Mouse (Mus musculus): ENCODE results near the gene Ppm1m. TPM values are rescaled to one million over a fixed set of nuclear protein-coding genes. Genes with fewer than 3 reads are reported as not detected.

Ppm1m gene
- total and polyA plus RNA-seq, 2 experiments from 2014 or later, result 17.7 to 20.6 TPM

- no peak for TF ChIP-seq CTCF (IDR thresholded peaks at IDR 0.05; ENCODE audit: low read depth)
- Histone ChIP-seq H3K4me2 (ENCODE audit: low read depth) (no peak overlapping the region), H3K9me3 (ENCODE audit: low read length) (no peaks in the 10 kb centered on the region), H3K27me3 (ENCODE audit: insufficient read depth, low read length) (no peaks in the 10 kb centered on the region), H3K4me3 (ENCODE audit: low read depth, low read length) (no peak overlapping the region), H3K36me3 (ENCODE audit: insufficient read depth) (no peaks in the 10 kb centered on the region), H3K4me1 (ENCODE audit: insufficient read depth) (no peaks in the 10 kb centered on the region), H3K27ac (ENCODE audit: low read depth, low read length) (no peak overlapping the region), H3K9ac (no peak overlapping the region)
- no peak for DNase-seq
- ATAC-seq, result no peak
- WGBS, result 78% methylated on average over 8 of the region's 8 CpGs
These were observed 21.5 kb upstream of the Ppm1m start for GRCm38 (mm10) chr9:106220894-106221523.

GRCm38 (mm10) chr9:106216971-106217370, 17.4 kb upstream of the Ppm1m start:
- peaks cover 31% of the 10 kb centered on the region for H3K36me3 ChIP-seq (ENCODE audit: insufficient read depth)
- WGBS, result 81% methylated on average over 7 of the region's 7 CpGs
- H3K4me3 ChIP-seq (ENCODE audit: low read depth, low read length), result no peak overlapping the region
- H3K4me2 ChIP-seq (ENCODE audit: low read depth), result no peak overlapping the region
- H3K27ac ChIP-seq (ENCODE audit: low read depth, low read length), result no peak overlapping the region
- no peaks in the 10 kb centered on the region for H3K4me1 ChIP-seq (ENCODE audit: insufficient read depth)
- no peak for DNase-seq
- ATAC-seq, result no peak
- no peaks in the 10 kb centered on the region for H3K27me3 ChIP-seq (ENCODE audit: insufficient read depth, low read length)
- no peak for TF ChIP-seq CTCF (IDR thresholded peaks at IDR 0.05; ENCODE audit: low read depth)
- no peaks in the 10 kb centered on the region for H3K9me3 ChIP-seq (ENCODE audit: low read length)
- no peak overlapping the region for H3K9ac ChIP-seq

GRCm38 (mm10) chr9:106215341-106216125, 16.0 kb upstream of the Ppm1m start:
- no peak overlapping the region for H3K27ac ChIP-seq (ENCODE audit: low read depth, low read length)
- DNase-seq (no peak), ATAC-seq (no peak)
- H3K4me3 ChIP-seq (ENCODE audit: low read depth, low read length), result no peak overlapping the region
- H3K4me2 ChIP-seq (ENCODE audit: low read depth), result no peak overlapping the region
- H3K9me3 ChIP-seq (ENCODE audit: low read length), result no peaks in the 10 kb centered on the region
- H3K9ac ChIP-seq, result no peak overlapping the region
- no peaks in the 10 kb centered on the region for H3K27me3 ChIP-seq (ENCODE audit: insufficient read depth, low read length)
- 87% methylated on average over 6 of the region's 6 CpGs for WGBS
- peak; percentile 37; the same call in 1 of the 2 replicates for TF ChIP-seq CTCF (IDR thresholded peaks at IDR 0.05; ENCODE audit: low read depth)
- peaks cover 31% of the 10 kb centered on the region for H3K36me3 ChIP-seq (ENCODE audit: insufficient read depth)
- H3K4me1 ChIP-seq (ENCODE audit: insufficient read depth), result no peaks in the 10 kb centered on the region

GRCm38 (mm10) chr9:106212594-106212981, 13.0 kb upstream of the Ppm1m start:
- Histone ChIP-seq H3K9ac (no peak overlapping the region), H3K27ac (ENCODE audit: low read depth, low read length) (no peak overlapping the region), H3K4me3 (ENCODE audit: low read depth, low read length) (no peak overlapping the region), H3K4me1 (ENCODE audit: insufficient read depth) (no peaks in the 10 kb centered on the region), H3K9me3 (ENCODE audit: low read length) (no peaks in the 10 kb centered on the region), H3K27me3 (ENCODE audit: insufficient read depth, low read length) (no peaks in the 10 kb centered on the region), H3K36me3 (ENCODE audit: insufficient read depth) (peaks cover 44% of the 10 kb centered on the region), H3K4me2 (ENCODE audit: low read depth) (no peak overlapping the region)
- DNase-seq (no peak), ATAC-seq (no peak)
- no peak for TF ChIP-seq CTCF (IDR thresholded peaks at IDR 0.05; ENCODE audit: low read depth)
- WGBS, result 91% methylated on average over 12 of the region's 12 CpGs

GRCm38 (mm10) chr9:106211680-106212593, 12.4 kb upstream of the Ppm1m start:
- Histone ChIP-seq H3K4me3 (ENCODE audit: low read depth, low read length) (no peak overlapping the region), H3K4me1 (ENCODE audit: insufficient read depth) (no peaks in the 10 kb centered on the region), H3K9ac (0 out of 2 replicates have a peak overlapping the region, but pooled peaks have one; percentile 10), H3K9me3 (ENCODE audit: low read length) (no peaks in the 10 kb centered on the region), H3K4me2 (ENCODE audit: low read depth) (peak overlapping the region; percentile 46), H3K27ac (ENCODE audit: low read depth, low read length) (peak overlapping the region; percentile 57; the same call in 1 of the 2 replicates), H3K27me3 (ENCODE audit: insufficient read depth, low read length) (no peaks in the 10 kb centered on the region), H3K36me3 (ENCODE audit: insufficient read depth) (peaks cover 44% of the 10 kb centered on the region)
- TF ChIP-seq CTCF (IDR thresholded peaks at IDR 0.05; ENCODE audit: low read depth), result peak; percentile 100
- DNase-seq (peak; percentile 96), ATAC-seq (peak; percentile 93)
- 18% methylated on average over 37 of the region's 37 CpGs for WGBS

GRCm38 (mm10) chr9:106210853-106211609, 11.5 kb upstream of the Ppm1m start:
- peaks cover 44% of the 10 kb centered on the region for H3K36me3 ChIP-seq (ENCODE audit: insufficient read depth)
- ATAC-seq (no peak), DNase-seq (no peak)
- TF ChIP-seq CTCF (IDR thresholded peaks at IDR 0.05; ENCODE audit: low read depth), result no peak
- H3K4me3 ChIP-seq (ENCODE audit: low read depth, low read length), result no peak overlapping the region
- 34% methylated on average over 9 of the region's 9 CpGs for WGBS
- no peaks in the 10 kb centered on the region for H3K4me1 ChIP-seq (ENCODE audit: insufficient read depth)
- H3K27ac ChIP-seq (ENCODE audit: low read depth, low read length), result peak overlapping the region; percentile 57; the same call in 1 of the 2 replicates
- peak overlapping the region; percentile 46 for H3K4me2 ChIP-seq (ENCODE audit: low read depth)
- no peaks in the 10 kb centered on the region for H3K9me3 ChIP-seq (ENCODE audit: low read length)
- 0 out of 2 replicates have a peak overlapping the region, but pooled peaks have one; percentile 10 for H3K9ac ChIP-seq
- H3K27me3 ChIP-seq (ENCODE audit: insufficient read depth, low read length), result no peaks in the 10 kb centered on the region

All from forebrain, postnatal 0 days (tissue).